In the genomic region with DNA sequence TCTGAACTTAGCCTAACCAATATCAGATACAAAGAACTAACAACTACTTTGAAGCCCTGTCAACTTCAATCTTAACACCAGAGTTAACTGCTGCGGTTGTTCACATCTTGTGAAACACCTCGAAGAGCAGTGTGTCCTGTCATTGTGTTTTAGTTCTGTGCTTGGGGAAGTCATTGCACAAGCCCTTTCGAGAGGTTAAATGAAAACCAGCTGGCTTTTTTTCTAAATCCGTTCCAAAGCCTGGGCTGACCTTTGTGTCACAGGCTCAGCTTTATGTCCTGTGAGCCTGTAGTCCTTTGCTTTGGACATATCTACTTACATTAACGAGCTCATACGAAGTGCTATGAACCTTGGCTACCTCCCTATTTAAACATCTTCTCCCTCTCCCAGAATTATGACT, we compare ENCODE assay signal across 16 mouse cellular contexts. TPM values are rescaled to one million over a fixed set of nuclear protein-coding genes. Genes with fewer than 3 reads are reported as not detected.
DNase-seq lines count a peak whose midpoint lies in the region; ATAC-seq and TF ChIP-seq lines count a peak whose summit lies in the region.
"Had no signal": no experiment of that assay in that cellular context is flagged by ENCODE, and none has a peak within 500 bp of the region (broad histone marks: within the 10 kb centered on the region; RNA-seq: fewer than 3 reads in every experiment).

No protein-coding gene starts in this region.

- no peaks in the 10 kb centered on the region for H3K9me3 ChIP-seq in heart, embryonic 16.5 days (replicated peaks; ENCODE audit: control insufficient read depth, low read length)
- no peaks in the 10 kb centered on the region for H3K9me3 ChIP-seq in neural tube, embryonic 13.5 days
- H3K9me3 ChIP-seq in liver, postnatal 0 days (ENCODE audit: low read length) = no peaks in the 10 kb centered on the region
- H3K9me3 ChIP-seq: embryonic facial prominence, embryonic 12.5 days; hindbrain, embryonic 12.5 days; stomach, embryonic 15.5 days had no signal

- H3K36me3 ChIP-seq in heart, embryonic 16.5 days (ENCODE audit: control insufficient read depth, insufficient read depth) = peaks cover 3% of the 10 kb centered on the region; the same call in 1 of the 2 replicates
- peaks cover 9% of the 10 kb centered on the region for H3K36me3 ChIP-seq in heart, adult 2 months (ENCODE audit: control insufficient read depth, insufficient read depth, low read length)
- no peaks in the 10 kb centered on the region for H3K36me3 ChIP-seq in neural tube, embryonic 13.5 days
- H3K36me3 ChIP-seq in liver, postnatal 0 days (replicated peaks; ENCODE audit: insufficient read depth, low read length) = no peaks in the 10 kb centered on the region
- H3K36me3 ChIP-seq: embryonic facial prominence, embryonic 12.5 days; hindbrain, embryonic 12.5 days; stomach, embryonic 15.5 days had no signal

- DNase-seq in heart, adult 2 months = no peak
- no peak for DNase-seq in neural tube, embryonic 10.5 days (ENCODE audit: extremely low spot score, low spot score)
- no peak for DNase-seq in liver, postnatal 0 days
- no peak for DNase-seq in gastrocnemius, postnatal 36 days
- DNase-seq in left cerebral cortex, adult 2 months (ENCODE audit: extremely low spot score in 1 of 2, low spot score in 2 of 2) = no peak
- DNase-seq: adrenal gland, postnatal 25 days; cerebellum, adult 11 months; lung, embryonic 14.5 days; right cerebral cortex, postnatal 25 days; thymus, postnatal 4 days had no signal

- TF ChIP-seq CTCF in heart, adult 2 months (IDR thresholded peaks at IDR 0.05) = no peak
- no peak for TF ChIP-seq CTCF in liver, postnatal 0 days (IDR thresholded peaks at IDR 0.05; ENCODE audit: low read depth)
- TF ChIP-seq CTCF in left cerebral cortex, adult 2 months (IDR thresholded peaks at IDR 0.05) = no peak

- TF ChIP-seq POLR2A in heart, adult 2 months (IDR thresholded peaks at IDR 0.05; ENCODE audit: insufficient read depth, low read depth, low read length) = no peak

- intact Hi-C loops in heart, adult 2 months (cut with DNase I) = no loop called here
- intact Hi-C loops in gastrocnemius, postnatal 36 days (cut with DNase I) = no loop called here
- intact Hi-C loops in left cerebral cortex, adult 2 months (cut with DNase I) = no loop called here

- no peaks in the 10 kb centered on the region for H3K27me3 ChIP-seq in heart, embryonic 16.5 days (ENCODE audit: control insufficient read depth, insufficient read depth, low read length)
- H3K27me3 ChIP-seq in heart, adult 2 months (ENCODE audit: control insufficient read depth, insufficient read depth, low read length) = no peaks in the 10 kb centered on the region
- peaks cover 16% of the 10 kb centered on the region for H3K27me3 ChIP-seq in neural tube, embryonic 13.5 days
- no peaks in the 10 kb centered on the region for H3K27me3 ChIP-seq in liver, postnatal 0 days (ENCODE audit: insufficient read depth, low read length)
- H3K27me3 ChIP-seq: CH12.LX; stomach, embryonic 15.5 days had no signal

- 37% methylated on average over 6 of the region's 6 CpGs for WGBS in heart, embryonic 16.5 days
- 38% methylated on average over 6 of the region's 6 CpGs for WGBS in heart, adult 2 months
- 60% methylated on average over 6 of the region's 6 CpGs for WGBS in neural tube, embryonic 13.5 days
- WGBS in liver, postnatal 0 days (ENCODE audit: insufficient replicate concordance) = 32% methylated on average over 6 of the region's 6 CpGs

- H3K4me2 ChIP-seq in heart, embryonic 16.5 days (ENCODE audit: low read depth, low read length) = peak overlapping the region; percentile 8; the same call in 1 of the 2 replicates
- no peak overlapping the region for H3K4me2 ChIP-seq in neural tube, embryonic 13.5 days
- no peak overlapping the region for H3K4me2 ChIP-seq in liver, postnatal 0 days (ENCODE audit: low read depth, low read length)
- H3K4me2 ChIP-seq: embryonic facial prominence, embryonic 12.5 days; hindbrain, embryonic 12.5 days; lung, embryonic 14.5 days; stomach, embryonic 15.5 days had no signal

- TF ChIP-seq EP300 in heart, adult 2 months (IDR thresholded peaks at IDR 0.05; ENCODE audit: insufficient read depth, low read depth, low read length) = no peak
- no peak for TF ChIP-seq EP300 in liver, postnatal 0 days (IDR thresholded peaks at IDR 0.05; ENCODE audit: low read depth)

- H3K9ac ChIP-seq in heart, embryonic 16.5 days (ENCODE audit: low read length) = 0 out of 2 replicates have a peak overlapping the region, but pooled peaks have one; percentile 3
- no peak overlapping the region for H3K9ac ChIP-seq in heart, adult 2 months (ENCODE audit: low read depth, low read length)
- H3K9ac ChIP-seq in neural tube, embryonic 13.5 days = no peak overlapping the region
- no peak overlapping the region for H3K9ac ChIP-seq in liver, postnatal 0 days (replicated peaks)
- H3K9ac ChIP-seq: embryonic facial prominence, embryonic 12.5 days; hindbrain, embryonic 12.5 days; lung, embryonic 14.5 days; stomach, embryonic 15.5 days had no signal

- peaks cover 57% of the 10 kb centered on the region for H3K4me1 ChIP-seq in heart, embryonic 16.5 days (ENCODE audit: control insufficient read depth, insufficient read depth, low read length)
- H3K4me1 ChIP-seq in heart, adult 2 months (ENCODE audit: control insufficient read depth, insufficient read depth, low read length) = peaks cover 9% of the 10 kb centered on the region
- peaks cover 48% of the 10 kb centered on the region for H3K4me1 ChIP-seq in neural tube, embryonic 13.5 days (replicated peaks)
- H3K4me1 ChIP-seq in liver, postnatal 0 days (ENCODE audit: insufficient read depth) = peaks cover 39% of the 10 kb centered on the region

- H3K27ac ChIP-seq in heart, embryonic 16.5 days (ENCODE audit: low read length) = peak overlapping the region; percentile 66
- no peak overlapping the region; the same call in 1 of the 2 replicates for H3K27ac ChIP-seq in heart, adult 2 months
- H3K27ac ChIP-seq in neural tube, embryonic 13.5 days (replicated peaks) = peak overlapping the region; percentile 56
- peak overlapping the region; percentile 0; the same call in 1 of the 2 replicates for H3K27ac ChIP-seq in liver, postnatal 0 days (ENCODE audit: low read depth)
- no peak overlapping the region for H3K27ac ChIP-seq in left cerebral cortex, adult 2 months
- H3K27ac ChIP-seq: embryonic facial prominence, embryonic 12.5 days; hindbrain, embryonic 12.5 days; stomach, embryonic 15.5 days had no signal

- H3K79me2 ChIP-seq in heart, adult 2 months (replicated peaks; ENCODE audit: control insufficient read depth, insufficient read depth, low read length) = no peaks in the 10 kb centered on the region

- no peak for ATAC-seq in heart, embryonic 16.5 days (replicated peaks; ENCODE audit: extremely low read depth, insufficient read depth, low FRiP score)
- ATAC-seq in neural tube, embryonic 13.5 days (ENCODE audit: low read depth) = no peak
- ATAC-seq in liver, postnatal 0 days = peak; percentile 40

- no peak overlapping the region for H3K4me3 ChIP-seq in heart, embryonic 16.5 days (ENCODE audit: low read length)
- H3K4me3 ChIP-seq in heart, adult 2 months = no peak overlapping the region
- H3K4me3 ChIP-seq in neural tube, embryonic 13.5 days = no peak overlapping the region
- no peak overlapping the region for H3K4me3 ChIP-seq in liver, postnatal 0 days (ENCODE audit: low read depth, low read length)
- no peak overlapping the region for H3K4me3 ChIP-seq in left cerebral cortex, adult 2 months
- H3K4me3 ChIP-seq: embryonic facial prominence, embryonic 12.5 days; hindbrain, embryonic 12.5 days; stomach, embryonic 15.5 days had no signal

RNA-seq across cellular contexts. Expression of a gene that starts 17.2 kb away (rescaled TPM):
- polyA plus RNA-seq in heart, embryonic 16.5 days (2015; fragmentation: Nextera tagmentation; extraction: Ambion mirVana) = 16.7 and 21.9 TPM in 2 replicates
- 100 to 1,000 TPM; 367 to 385 TPM for total RNA-seq in heart, adult 2 months (2021)
- polyA plus RNA-seq in heart, adult 2 months (2012; rRNA removed) = 284 and 285 TPM in 2 replicates
- polyA plus RNA-seq in neural tube, embryonic 13.5 days (2015; fragmentation: Nextera tagmentation; extraction: Ambion mirVana) = 8.8 and 9.2 TPM in 2 replicates
- 0.78 and 0.95 TPM in 2 replicates for polyA plus RNA-seq in liver, postnatal 0 days (2015; fragmentation: Nextera tagmentation; extraction: Ambion mirVana)
- 1 to 10 TPM; 3.1 to 3.6 TPM for total RNA-seq in gastrocnemius, postnatal 36 days (2021)
- total RNA-seq in left cerebral cortex, adult 2 months (2021) = 10 to 100 TPM; 26.2 to 26.5 TPM

Comparison
In these comparisons a context has a peak if more than half of its experiments do, and no peak if none do; other contexts are left out.
1. H3K27ac ChIP-seq: peak in heart, embryonic 16.5 days (single experiment), neural tube, embryonic 13.5 days (single experiment) and liver, postnatal 0 days (single experiment); none in heart, adult 2 months (single experiment) and left cerebral cortex, adult 2 months (single experiment).
2. RNA of a gene that starts 17.2 kb away (polyA plus RNA-seq): 284 to 285 TPM in heart, adult 2 months; 16.7 to 21.9 TPM in heart, embryonic 16.5 days, 8.8 to 9.2 TPM in neural tube, embryonic 13.5 days and 0.78 to 0.95 TPM in liver, postnatal 0 days; every median in the first group is over 10 times any median in the second.